Mouse (Mus musculus) adrenal gland, postnatal 14 days (tissue): ENCODE data around the gene Gm8439. TPM values are rescaled to one million over a fixed set of nuclear protein-coding genes. Genes with fewer than 3 reads are reported as not detected.
A peak's percentile ranks its signal among the peaks of the same experiment; 100 is the strongest.

ENCODE experiments used
- DNase-seq: peaks from one replicate; pipeline ENCODE4 v3.0.0; 2021; ENCODE audit warnings: mixed read lengths
- total RNA-seq: library from RNA; stranded (reverse); gene quantifications from 2 replicates; pipeline ENCODE4 v1.2.3, GENCODE M21; 2021

The Gm8439 gene
- total RNA-seq, 1 experiment from 2014 or later, result not detected

- DNase-seq, result no peak
Observed at GRCm38 (mm10) chr4:120612304-120613080, 23.9 kb downstream of the Gm8439 start.

DNA sequence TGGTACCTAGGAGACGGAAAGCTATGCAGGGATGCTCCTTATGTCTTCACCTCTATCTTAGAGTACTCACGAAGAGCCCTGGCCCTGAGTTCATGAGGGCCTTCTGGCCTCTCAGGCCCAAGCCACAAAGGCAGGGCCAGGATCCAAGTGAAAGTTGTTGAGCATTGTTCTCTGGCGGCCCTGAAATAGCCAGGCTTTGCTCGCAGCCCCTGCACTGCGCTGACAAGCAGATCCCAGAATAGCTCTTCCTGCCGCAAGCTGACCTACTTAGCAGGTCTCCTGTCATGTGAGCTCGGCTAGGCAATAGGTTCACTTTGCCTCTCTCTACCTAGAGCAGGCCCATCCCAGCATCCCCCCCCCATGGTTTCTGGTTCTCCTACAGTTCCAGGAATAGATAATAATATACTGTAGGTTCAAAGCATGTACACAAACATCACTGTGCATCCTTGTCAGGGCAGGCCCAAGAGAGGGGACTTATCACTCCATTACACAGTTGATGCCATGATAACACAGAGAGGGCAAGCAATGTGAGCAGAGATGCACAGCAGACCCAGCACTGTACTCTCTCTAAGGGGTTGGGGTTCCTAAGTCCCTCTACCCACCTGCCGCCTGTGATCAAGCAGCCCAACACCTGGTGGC lies 25.3 kb downstream of the Gm8439 start:
- peak; percentile 62 for DNase-seq

DNA sequence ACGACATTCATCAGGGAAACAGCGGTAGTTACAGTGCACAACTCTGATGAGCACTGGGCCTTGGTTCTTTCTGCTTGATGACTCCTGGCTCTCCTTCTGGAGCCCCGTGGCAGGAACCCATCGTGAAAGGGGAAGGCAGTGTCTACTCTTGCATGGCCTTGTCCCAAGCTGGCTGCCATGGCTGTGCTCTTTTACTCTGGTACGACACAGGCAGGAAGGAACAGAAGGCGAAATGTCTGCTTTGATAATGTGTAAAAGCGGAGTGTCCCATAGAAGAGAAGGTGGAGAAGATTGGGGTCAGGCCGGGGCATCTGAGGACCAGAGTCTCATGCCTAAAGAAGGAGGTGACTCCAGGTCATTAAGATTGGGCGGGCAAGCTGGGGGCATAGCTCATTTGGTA lies 26.1 kb downstream of the Gm8439 start:
- DNase-seq, result no peak

DNA sequence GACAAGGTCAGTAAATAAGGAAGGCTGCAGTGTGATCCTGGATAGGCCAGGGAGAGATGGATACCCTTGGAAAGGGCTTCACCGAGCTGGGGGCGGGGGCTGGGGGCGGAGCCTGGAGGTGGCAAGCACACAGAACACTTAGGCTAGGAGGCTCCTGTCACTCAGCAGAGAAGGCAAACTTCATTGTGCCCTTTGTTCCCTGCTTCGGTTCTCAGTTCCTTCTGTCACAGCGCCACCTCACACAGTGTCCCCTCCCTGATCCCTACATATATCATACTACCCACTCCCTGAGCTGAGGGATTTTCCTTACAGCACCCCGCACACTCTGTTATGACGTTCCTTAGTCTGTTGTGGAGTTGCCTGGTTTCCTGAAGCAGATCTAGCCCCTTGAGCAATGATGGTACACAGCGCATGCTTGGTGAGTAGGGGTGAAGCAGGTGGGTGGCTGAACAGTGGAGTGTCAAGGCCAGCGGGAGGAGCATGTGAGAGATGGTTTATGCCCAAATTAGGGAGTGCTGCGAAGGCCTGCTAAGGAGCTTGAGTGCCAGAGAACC lies 27.1 kb downstream of the Gm8439 start:
- peak; percentile 13 for DNase-seq

- no peak for DNase-seq
Observed at GRCm38 (mm10) chr4:120616199-120617025, 27.9 kb downstream of the Gm8439 start.

DNA sequence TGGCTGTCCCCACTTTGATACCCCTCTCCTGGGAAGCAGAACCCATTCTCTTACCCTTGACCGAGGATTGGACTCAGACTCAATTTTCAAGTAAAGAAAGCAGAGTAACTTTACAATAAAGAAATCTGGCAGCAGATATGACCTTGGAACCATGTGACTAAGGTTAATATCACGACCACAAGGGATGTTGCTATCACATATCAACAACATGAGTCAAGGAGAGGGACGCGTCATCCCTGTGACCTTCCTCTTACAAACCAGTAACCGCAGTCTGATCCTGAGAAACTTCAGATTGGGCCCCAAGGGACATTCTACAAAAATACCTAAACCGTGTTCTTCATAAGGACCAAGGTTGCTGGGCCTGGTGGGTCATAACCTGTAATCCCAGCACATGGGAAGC lies 39.2 kb downstream of the Gm8439 start:
- DNase-seq, result peak; percentile 67

GRCm38 (mm10) chr4:120630218-120630931 lies 41.8 kb downstream of the Gm8439 start:
- no peak for DNase-seq

- DNase-seq, result no peak
Observed at GRCm38 (mm10) chr4:120631828-120632227, 43.3 kb downstream of the Gm8439 start.

DNA sequence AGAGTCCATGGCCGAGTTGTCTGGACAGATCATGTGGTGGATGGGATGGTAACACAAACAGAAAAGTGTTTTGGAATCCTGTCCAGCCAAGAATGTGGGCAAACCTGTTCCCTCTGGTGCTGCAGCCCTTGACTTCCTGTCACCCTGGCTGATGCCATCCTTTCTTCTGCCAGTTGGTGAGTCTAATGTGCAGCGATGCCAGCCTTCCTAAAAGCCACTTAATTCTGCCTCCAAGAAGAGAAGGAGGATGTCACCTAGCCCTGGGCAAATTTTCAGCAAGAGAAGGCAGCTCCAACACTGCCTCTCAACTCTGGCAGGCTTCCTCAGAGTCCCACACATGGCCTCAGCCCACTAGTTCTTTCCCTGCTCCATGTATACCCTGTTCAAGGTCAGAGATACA lies 46.8 kb downstream of the Gm8439 start:
- DNase-seq, result no peak

DNA sequence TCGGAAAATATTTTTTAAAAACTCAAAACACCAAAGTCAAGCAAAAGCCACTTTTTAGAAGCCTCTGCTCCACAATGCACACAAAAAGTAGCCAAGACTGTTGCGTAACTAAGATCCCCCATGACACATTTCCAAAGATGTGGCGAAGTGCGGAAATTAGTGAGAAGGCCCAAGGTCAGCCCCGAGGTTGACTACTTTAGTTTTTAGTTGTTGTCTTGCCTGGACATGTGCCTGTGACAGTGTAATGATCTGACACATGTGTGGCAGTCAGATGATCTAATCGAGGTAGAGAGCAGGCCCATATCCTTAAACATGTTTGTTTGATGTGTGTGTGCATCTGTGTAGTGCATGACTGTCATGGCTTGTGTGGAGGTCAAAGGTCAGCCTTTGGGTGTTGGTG lies 53.4 kb downstream of the Gm8439 start:
- DNase-seq, result peak; percentile 39

DNA sequence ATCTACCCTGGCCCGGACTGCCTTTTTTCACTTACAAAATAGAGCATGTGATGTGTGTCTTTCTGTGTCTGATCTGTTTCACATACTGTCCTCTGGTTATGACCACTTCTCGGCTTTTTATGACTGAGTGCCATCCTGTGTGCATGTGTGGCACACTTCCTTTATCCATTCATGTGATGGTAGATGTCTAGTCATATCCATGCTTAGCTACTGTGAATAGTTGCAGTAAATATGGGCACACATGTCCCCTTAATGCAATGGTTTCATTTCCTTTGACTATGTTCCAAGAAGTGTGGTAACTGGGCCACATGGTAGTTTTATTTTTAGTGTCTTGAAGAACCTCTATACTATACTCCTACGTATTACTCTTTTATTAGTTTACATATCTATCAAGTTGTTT lies 55.4 kb downstream of the Gm8439 start:
- no peak for DNase-seq

DNA sequence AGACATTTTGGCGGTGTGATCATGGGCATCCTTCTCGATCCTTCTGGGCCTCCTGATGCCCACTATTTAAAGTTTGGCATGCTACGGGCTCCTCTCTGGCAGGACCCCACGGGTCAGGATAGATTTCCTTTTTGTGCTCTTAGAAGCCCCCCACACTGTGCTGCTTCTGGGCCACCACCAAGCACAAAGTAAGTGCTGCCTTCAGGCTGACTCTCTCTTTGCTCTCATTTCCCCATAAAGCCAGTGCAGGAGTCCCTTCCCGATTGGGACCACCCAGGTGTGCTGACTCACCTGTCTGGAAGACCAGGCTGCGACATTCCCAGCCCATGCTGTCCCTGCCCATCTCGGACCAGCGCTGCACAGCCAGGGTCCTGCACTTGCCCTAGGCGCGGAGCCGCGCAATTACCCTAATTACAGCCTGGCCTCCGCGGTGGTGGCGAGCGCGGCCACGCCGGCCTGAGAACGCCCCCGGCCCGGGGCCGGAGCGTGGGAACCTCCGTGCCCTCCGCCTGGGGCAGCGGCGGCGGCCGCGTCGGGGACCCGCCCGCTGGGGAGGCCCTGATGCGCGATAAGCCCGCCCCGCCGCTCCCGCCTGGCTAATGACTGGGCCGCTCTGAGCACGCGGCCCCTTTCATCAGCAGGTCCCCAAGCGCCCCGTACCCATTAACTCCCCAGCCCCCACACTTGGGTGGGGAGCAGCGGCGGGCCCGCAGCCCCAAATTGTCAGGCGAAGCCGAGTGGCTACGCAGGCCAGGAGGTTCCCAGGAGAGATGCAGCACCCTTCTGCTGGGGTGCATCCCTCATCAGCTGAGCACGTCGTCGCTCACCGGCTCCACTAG lies 61.0 kb downstream of the Gm8439 start:
- DNase-seq, result peak; percentile 31

DNA sequence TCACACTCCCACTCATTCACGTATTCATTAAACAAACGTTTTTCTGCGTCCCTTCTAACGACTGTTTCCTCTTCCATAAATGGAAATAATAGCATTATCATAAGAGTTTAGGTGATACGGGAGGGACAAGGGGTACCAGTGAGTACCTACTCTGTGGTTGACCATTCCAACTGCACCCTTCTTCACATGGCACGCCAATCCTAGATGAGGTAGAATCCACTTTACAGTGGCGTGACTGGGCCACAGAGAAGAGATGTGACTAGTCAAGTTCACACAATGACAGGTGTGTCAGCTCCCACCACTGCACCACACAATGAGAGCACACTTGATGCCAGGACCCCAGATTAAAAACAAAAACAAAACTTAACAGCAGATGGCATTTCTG lies 61.7 kb downstream of the Gm8439 start:
- DNase-seq, result no peak

- DNase-seq, result no peak
Observed at GRCm38 (mm10) chr4:120655898-120656297, 67.4 kb downstream of the Gm8439 start.

Other genes starting within 250 kb of the Gm8439 start
- gene Scmh1, start 183.5 kb upstream of the Gm8439 start, total RNA-seq, result 41.5 and 46.4 TPM in 2 replicates
- gene Slfnl1, start 56.5 kb upstream of the Gm8439 start, total RNA-seq, result 0.19 TPM in 1 of 2 replicates, not detected in the other
- gene Ctps, start 18.5 kb upstream of the Gm8439 start, total RNA-seq, result 31.7 and 37.3 TPM in 2 replicates
- gene Cited4, start 77.8 kb downstream of the Gm8439 start, total RNA-seq, result 8.7 and 10.5 TPM in 2 replicates
- 3.1 and 4.2 TPM in 2 replicates for gene Kcnq4, start 159.9 kb downstream of the Gm8439 start, total RNA-seq
- gene Nfyc, start 242.8 kb downstream of the Gm8439 start, total RNA-seq, result 58.8 and 74.3 TPM in 2 replicates